Mouse (Mus musculus): ENCODE measurements around the gene Cybrd1.

GRCm38 (mm10) chr2:71108541-71108940 lies 9.2 kb upstream of the Cybrd1 start:
- no peak for TF ChIP-seq GATA1 (IDR thresholded peaks at IDR 0.05; ENCODE audit: low read depth, low read length)
- no peak for TF ChIP-seq CTCF (IDR thresholded peaks at IDR 0.05 in 2 of 3, conservative IDR thresholded peaks at IDR 0.05 in 1 of 3; ENCODE audit: control insufficient read depth in 1 of 3, insufficient read depth in 1 of 3, low read depth in 2 of 3, low read length in 3 of 3, poor library complexity in 1 of 3, severe bottlenecking in 1 of 3)
